Mouse (Mus musculus): ENCODE results near the gene Zfand4.

DNA sequence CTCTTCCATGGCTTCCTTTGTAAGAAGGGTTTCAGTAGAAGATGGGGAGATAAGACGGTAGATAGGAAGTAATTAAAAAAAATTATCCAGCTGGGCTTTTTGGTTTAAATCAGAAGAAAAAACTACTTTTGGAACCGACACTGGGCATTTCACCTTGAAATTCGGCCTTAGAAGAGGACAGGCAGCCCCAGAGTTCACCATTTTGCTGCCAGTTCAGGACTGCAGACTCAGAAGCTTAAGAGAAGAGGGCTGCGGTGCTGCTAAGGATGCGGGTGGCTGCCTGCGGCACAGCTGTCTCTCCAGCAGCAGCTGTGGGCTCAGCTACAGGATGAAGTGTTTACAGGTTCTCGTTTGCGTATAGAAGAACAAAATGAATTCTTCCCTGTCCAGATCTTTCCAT is 94.0 kb downstream of the Zfand4 start:
- TF ChIP-seq CTCF (IDR thresholded peaks at IDR 0.05; ENCODE audit: borderline replicate concordance, extremely low read depth, insufficient read depth, insufficient read length) (no peak), POLR2A (IDR thresholded peaks at IDR 0.05; ENCODE audit: borderline replicate concordance, extremely low read depth, insufficient read depth, insufficient read length, poor library complexity, severe bottlenecking) (no peak)

Data from brain, embryonic 14.5 days (tissue).